Mouse (Mus musculus) liver, embryonic 14.5 days (tissue): ENCODE measurements at regions not wholly inside any gene's neighbourhood (a gene's known extent, or its start where the extent isn't known, plus 50 kb on each side); places are given as distances from the start of the nearest gene placed in this dataset.

Source experiments
- ATAC-seq: fragments of 200-750 bp; cut with Nextera tagmentation; 2 replicates; pipeline ENCODE4 v1.8.0; 2017; ENCODE audit warnings: moderate number of reproducible peaks, mild to moderate bottlenecking, moderate library complexity; ENCODE audit not compliant: insufficient read depth
- DNase-seq, 3 experiments: peaks; one replicate each; pipeline ENCODE4 v3.0.0-alpha.2; 2012 to 2013; ENCODE audit warnings: low read depth in 3 of 3, low spot score in 3 of 3
- H3K27ac ChIP-seq: fragments of 300-500 bp; sonication (generic); 2 replicates; pipeline ENCODE4 v1.5.1; 2014; ENCODE audit warnings: moderate library complexity, mild to moderate bottlenecking, control low read depth, inconsistent platforms
- H3K27me3 ChIP-seq: fragments of 300-500 bp; sonication (generic); 2 replicates; pipeline ENCODE4 v1.6.1; 2014; ENCODE audit warnings: mild to moderate bottlenecking, low read length, moderate library complexity; ENCODE audit not compliant: control insufficient read depth, insufficient read depth
- H3K36me3 ChIP-seq: fragments of 300-500 bp; sonication (generic); replicated peaks from 2 replicates; pipeline ENCODE4 v1.6.1; 2014; ENCODE audit warnings: low read depth; ENCODE audit not compliant: control insufficient read depth, insufficient read depth
- H3K4me1 ChIP-seq, 2 experiments: fragments of 200-500 bp in 1 of 2; fragments of 300-500 bp in 1 of 2; sonication (generic) in 1 of 2; replicated peaks; 2 replicates each; pipeline ENCODE4 v1.6.1; 2012 to 2014; ENCODE audit warnings: antibody characterized with exemption in 1 of 2, inconsistent platforms in 1 of 2, low read length in 1 of 2; ENCODE audit not compliant: control insufficient read depth in 2 of 2, insufficient read depth in 2 of 2
- H3K4me2 ChIP-seq: fragments of 300-500 bp; sonication (generic); 2 replicates; pipeline ENCODE4 v1.6.1; 2014; ENCODE audit warnings: low read depth, mild to moderate bottlenecking, control low read depth, moderate library complexity
- H3K4me3 ChIP-seq, 2 experiments: fragments of 200-500 bp in 1 of 2; fragments of 300-500 bp in 1 of 2; sonication (generic) in 1 of 2; 2 replicates each; pipeline ENCODE4 v1.5.1; 2012 to 2014; ENCODE audit warnings: low read depth in 2 of 2, low read length in 2 of 2, mild to moderate bottlenecking in 2 of 2, control low read depth in 1 of 2, inconsistent platforms in 1 of 2, moderate library complexity in 1 of 2; ENCODE audit not compliant: insufficient read depth in 1 of 2
- H3K9ac ChIP-seq: fragments of 300-500 bp; sonication (generic); replicated peaks from 2 replicates; pipeline ENCODE4 v1.6.1; 2014; ENCODE audit warnings: mild to moderate bottlenecking, control low read depth, moderate library complexity
- H3K9me3 ChIP-seq: fragments of 300-500 bp; sonication (generic); 2 replicates; pipeline ENCODE4 v1.6.1; 2016; ENCODE audit warnings: low read length, mixed read lengths; ENCODE audit not compliant: control insufficient read depth
- CTCF ChIP-seq: IDR thresholded peaks from 2 replicates; pipeline ENCODE4 v1.5.1; 2016; ENCODE audit warnings: antibody characterized with exemption, low read depth, control low read depth
- EP300 ChIP-seq: IDR thresholded peaks from 2 replicates; pipeline ENCODE4 v1.6.1; 2016; ENCODE audit warnings: antibody characterized with exemption, low read depth
- WGBS: fragments of 180-500 bp; shearing (Covaris S2); extraction: QIAGEN DNeasy Blood & Tissue Kit; methylation state at CpG from one replicate; pipeline ENCODE4 v1.1.7; 2014; ENCODE audit not compliant: insufficient replicate concordance; 5-methylcytosine and 5-hydroxymethylcytosine counted together

DNA sequence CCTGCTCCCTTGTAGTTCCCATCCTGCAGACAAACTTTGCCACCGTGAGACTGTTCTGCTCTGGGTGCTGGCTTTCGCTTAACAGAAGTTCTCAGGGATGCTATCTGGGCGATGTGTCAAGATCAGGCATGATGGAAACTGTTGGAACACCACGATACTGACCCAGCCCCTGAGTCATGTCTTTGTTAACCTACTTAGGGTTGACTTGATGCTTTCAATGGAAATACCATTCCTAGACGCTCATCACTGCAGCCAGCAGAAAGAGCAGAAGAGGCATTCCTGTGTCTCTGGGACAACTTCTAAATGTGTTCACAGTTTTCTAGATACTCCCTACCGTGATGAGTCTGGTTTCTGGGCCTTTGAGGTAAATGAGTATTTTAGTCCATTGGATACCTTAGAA is 108.2 kb upstream of the H2al1a start:
- Histone ChIP-seq H3K27ac (no peak overlapping the region), H3K27me3 (no peaks in the 10 kb centered on the region), H3K36me3 (no peaks in the 10 kb centered on the region), H3K4me3 (no peak overlapping the region), H3K9me3 (no peaks in the 10 kb centered on the region), H3K9ac (no peak overlapping the region), H3K4me2 (no peak overlapping the region), H3K4me1 (no peaks in the 10 kb centered on the region)
- WGBS: 64% methylated on average over 6 of the region's 6 CpGs
- TF ChIP-seq CTCF (no peak), EP300 (no peak)
- no peak for ATAC-seq
- DNase-seq: no peak

DNA sequence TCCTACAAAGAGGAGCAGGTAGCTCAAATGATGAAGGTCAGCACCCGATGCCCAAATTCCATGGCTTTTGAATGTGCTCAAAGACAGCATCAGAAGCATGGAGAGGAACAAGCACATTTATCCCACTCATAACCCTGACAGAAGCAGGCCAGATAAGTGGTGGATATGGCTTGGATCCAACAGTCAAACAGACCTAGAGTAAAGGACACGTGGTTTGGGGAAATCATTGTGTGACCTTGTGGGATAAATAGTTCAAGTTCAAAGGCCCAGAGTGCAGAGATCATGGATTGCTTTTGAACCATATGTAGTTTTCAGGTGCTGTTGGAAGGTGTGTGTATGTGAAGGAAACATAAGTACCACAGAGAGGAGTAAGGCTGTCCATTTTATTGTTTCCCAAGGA is 94.9 kb upstream of the H2al1a start:
- no peak for TF ChIP-seq CTCF
- TF ChIP-seq EP300: no peak
- Histone ChIP-seq H3K4me3 (no peak overlapping the region), H3K9me3 (no peaks in the 10 kb centered on the region), H3K27me3 (no peaks in the 10 kb centered on the region), H3K36me3 (no peaks in the 10 kb centered on the region), H3K4me1 (no peaks in the 10 kb centered on the region), H3K9ac (no peak overlapping the region), H3K4me2 (no peak overlapping the region), H3K27ac (no peak overlapping the region)
- DNase-seq: no peak
- 48% methylated on average over 2 of the region's 2 CpGs for WGBS
- ATAC-seq: no peak

DNA sequence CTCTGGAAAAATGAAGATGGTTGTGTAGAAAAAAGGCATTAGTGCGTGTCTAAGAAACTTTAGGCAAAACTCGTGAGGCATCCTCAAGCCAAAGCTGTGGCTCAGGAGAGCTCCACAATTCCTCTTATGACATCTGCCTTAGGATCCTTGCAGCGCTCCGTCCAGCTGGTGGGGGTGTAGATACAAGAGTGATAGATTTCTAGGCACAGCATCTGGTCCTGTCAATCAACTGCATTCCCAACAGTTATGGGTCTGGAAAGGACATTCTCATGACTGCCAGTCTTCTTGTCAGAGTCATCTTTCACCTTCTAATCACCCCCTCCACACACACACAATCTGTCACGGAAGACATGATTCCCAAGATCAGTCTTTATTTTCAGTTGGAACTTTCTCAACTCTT is 89.2 kb upstream of the H2al1a start:
- no peak overlapping the region for H3K9ac ChIP-seq

DNA sequence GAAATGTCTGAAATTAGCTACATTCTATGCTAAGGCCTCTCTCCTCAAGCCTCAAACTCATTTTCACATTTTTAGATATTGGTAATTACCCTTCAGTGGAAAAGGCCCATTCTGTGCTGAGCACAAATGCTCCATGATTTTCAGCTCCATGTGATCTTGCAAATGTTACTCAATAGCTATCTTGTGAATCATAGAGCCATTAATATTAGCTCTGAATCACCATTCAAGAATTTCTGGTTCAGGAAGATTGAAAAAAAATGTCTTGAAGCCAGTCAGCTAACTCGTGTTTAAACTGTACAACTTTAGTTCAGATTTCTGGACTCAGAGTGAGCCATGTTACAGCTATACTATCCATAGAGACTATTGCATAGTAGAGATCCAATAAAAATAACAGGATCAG is 86.2 kb upstream of the H2al1a start:
- no peaks in the 10 kb centered on the region for H3K4me1 ChIP-seq
- 55% methylated on average over 1 of the region's 1 CpGs for WGBS
- H3K27ac ChIP-seq: no peak overlapping the region
- H3K4me2 ChIP-seq: no peak overlapping the region
- H3K9me3 ChIP-seq: no peaks in the 10 kb centered on the region
- no peak overlapping the region for H3K4me3 ChIP-seq
- ATAC-seq (no peak), DNase-seq (no peak)
- no peak overlapping the region for H3K9ac ChIP-seq
- no peaks in the 10 kb centered on the region for H3K36me3 ChIP-seq
- H3K27me3 ChIP-seq: no peaks in the 10 kb centered on the region
- TF ChIP-seq EP300 (no peak), CTCF (no peak)

More for the DNA sequence above, 89.2 kb upstream of the H2al1a start:
- DNase-seq (no peak), ATAC-seq (no peak)
- TF ChIP-seq CTCF (no peak), EP300 (no peak)
- H3K4me1 ChIP-seq: no peaks in the 10 kb centered on the region
- no peak overlapping the region for H3K4me2 ChIP-seq
- no peaks in the 10 kb centered on the region for H3K27me3 ChIP-seq
- no peaks in the 10 kb centered on the region for H3K36me3 ChIP-seq
- H3K9me3 ChIP-seq: no peaks in the 10 kb centered on the region
- H3K4me3 ChIP-seq: no peak overlapping the region
- WGBS: 67% methylated on average over 5 of the region's 5 CpGs
- H3K27ac ChIP-seq: no peak overlapping the region

DNA sequence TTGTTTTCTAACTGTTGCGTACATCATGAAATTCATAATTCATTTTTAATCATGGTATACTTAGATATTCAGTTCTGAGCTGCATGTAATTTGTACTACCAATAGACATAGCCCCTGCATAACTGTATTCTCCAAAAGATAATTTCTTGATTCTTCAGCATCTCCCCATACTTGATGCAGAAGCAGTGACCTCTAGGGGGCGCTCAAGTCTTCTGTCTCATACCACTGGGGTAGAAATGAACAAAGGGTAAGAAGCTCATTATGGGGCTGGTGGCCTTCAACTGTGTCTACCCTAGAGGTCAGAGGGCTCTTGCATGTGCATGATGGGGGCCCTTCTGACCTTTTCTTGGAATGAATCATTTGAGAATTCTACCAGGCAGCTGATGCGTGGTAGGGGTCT is 85.6 kb upstream of the H2al1a start:
- H3K27ac ChIP-seq: no peak overlapping the region
- DNase-seq (peak in 1 of 3 experiments; percentile 4), ATAC-seq (no peak)
- H3K9me3 ChIP-seq: no peaks in the 10 kb centered on the region
- peak; percentile 54 for TF ChIP-seq CTCF
- no peak for TF ChIP-seq EP300
- WGBS: 49% methylated on average over 3 of the region's 3 CpGs
- no peaks in the 10 kb centered on the region for H3K27me3 ChIP-seq
- no peak overlapping the region for H3K4me3 ChIP-seq
- no peak overlapping the region for H3K4me2 ChIP-seq
- H3K36me3 ChIP-seq: no peaks in the 10 kb centered on the region
- no peaks in the 10 kb centered on the region for H3K4me1 ChIP-seq
- no peak overlapping the region for H3K9ac ChIP-seq
